Mouse (Mus musculus) bone marrow macrophage, adult 2 months (primary cell): ENCODE measurements around the gene Hoxd13.

Experiments
- CTCF ChIP-seq: IDR thresholded peaks from 2 replicates; pipeline ENCODE4 v1.5.1; 2012; ENCODE audit warnings: low read depth, mild to moderate bottlenecking, low read length, moderate library complexity
- POLR2A ChIP-seq: IDR thresholded peaks from 2 replicates; pipeline ENCODE4 v1.6.1; 2012; ENCODE audit warnings: mild to moderate bottlenecking, low read depth, low read length, borderline replicate concordance

DNA sequence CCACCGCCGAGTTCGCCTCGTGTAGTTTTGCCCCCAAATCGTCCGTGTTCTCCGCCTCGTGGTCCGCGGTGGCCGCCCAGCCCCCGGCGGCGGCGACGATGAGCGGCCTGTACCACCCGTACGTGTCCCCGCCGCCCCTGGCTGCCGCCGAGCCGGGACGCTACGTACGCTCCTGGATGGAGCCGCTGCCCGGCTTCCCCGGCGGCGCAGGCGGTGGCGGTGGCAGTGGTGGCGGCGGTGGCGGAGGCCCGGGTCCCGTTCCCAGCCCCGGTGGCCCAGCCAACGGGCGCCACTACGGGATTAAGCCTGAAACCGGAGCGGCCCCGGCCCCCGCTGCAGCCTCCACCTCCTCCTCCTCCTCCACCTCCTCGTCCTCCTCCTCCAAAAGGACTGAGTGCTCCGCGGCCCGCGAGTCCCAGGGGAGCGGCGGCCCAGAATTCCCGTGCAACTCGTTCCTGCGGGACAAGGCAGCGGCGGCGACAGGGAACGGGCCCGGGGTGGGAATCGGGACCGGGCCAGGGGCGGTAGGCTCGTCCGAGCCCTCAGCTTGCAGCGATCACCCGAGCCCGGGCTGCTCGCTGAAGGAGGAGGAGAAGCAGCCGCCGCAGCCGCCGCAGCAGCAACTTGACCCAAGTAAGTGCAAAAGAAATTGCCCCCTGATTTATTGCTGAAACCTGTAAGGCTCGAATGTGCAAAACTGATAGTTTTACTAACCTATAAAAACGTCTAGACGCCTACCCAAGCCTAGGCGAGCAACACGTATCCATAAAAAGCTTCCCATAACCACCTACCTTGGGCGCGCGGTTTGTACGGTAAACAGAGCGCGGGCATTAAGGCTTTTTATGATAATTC lies 30.3 kb downstream of the Hoxd13 start:
- TF ChIP-seq CTCF = no peak
- TF ChIP-seq POLR2A = no peak
